Mouse (Mus musculus): Measurements from ENCODE around the gene Pstk. TPM values are rescaled to one million over a fixed set of nuclear protein-coding genes. Genes with fewer than 3 reads are reported as not detected.
"Not testable (repeated sequence)": the region's sequence is repeated elsewhere in the genome, so short reads cannot be mapped to it uniquely, and the experiment has no call there.

The Pstk gene
- 10 to 100 TPM; 52.9 to 61.8 TPM for total RNA-seq (2021)

DNA sequence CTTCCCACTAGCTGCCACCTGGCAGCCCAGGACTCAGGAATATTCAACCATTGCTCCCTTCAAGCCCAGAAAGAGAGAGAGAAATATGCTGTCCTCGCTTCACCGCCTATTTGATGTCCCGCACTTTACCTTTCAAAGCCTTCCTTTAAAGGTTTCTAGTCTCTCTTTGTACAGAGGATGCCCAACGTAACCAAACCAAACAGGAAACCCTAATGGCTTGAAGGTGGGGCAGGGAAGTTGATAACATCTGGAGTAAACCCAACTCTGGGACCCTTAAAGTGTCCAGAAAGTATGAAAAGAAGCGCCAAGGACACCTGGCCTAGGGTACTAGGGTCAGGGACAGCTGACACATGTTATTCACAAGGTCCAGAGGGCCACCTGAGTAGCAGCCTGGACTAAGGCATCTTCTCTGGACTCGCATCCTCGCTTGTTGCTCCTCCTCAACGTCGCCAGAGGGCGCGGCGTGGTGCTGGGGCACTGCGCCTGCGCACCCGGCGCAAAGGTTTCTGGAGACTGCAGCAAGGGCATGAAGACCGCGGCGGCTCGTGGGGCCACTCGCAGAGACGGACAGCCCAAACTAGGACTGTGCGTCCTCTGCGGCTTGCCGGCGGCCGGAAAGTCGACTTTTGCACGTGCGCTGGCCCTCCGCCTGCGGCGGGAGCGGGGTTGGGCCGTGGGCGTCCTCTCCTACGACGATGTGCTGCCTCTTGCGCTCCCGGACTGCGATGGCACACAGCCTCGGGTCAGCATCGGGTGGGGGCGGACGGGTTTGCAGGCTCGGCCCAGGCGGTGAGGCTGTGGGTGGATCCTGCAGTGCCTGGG is at the start of gene Pstk:
Pstk (plus strand) TSS at position 494 of the 822 bp plus-strand sequence.
- intact Hi-C loops (cut with DNase I), result no loop called here
- peak; percentile 91 to 94 for DNase-seq (ENCODE audit: low spot score in 2 of 2)

DNA sequence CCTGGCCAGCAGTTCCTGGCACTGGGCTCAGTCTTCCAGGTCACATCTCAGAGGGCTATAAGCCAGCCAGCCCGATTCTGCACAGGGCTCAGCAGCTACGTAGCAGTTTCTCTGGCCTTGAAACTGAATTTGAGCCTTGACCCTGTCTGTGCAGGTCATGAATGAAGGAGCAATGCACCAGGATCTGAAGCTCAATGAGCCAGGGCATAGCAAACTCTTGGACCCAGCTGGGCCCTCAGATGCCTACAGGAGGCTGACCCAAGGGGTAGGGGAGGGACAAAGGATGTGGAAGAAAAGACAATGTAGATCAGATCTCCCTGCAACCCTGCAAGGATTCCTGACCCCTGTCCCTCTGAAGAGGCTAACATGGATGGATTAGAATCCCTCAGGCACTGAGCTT is 48.7 kb upstream of the Pstk start, which contains the start of gene Cuzd1:
Cuzd1 (minus strand) TSS at position 101 of the 400 bp plus-strand sequence.
- intact Hi-C loops (cut with DNase I), result loop anchor here (10.0 kb wide), 1 partner anchor 207 kb away; no protein-coding TSS in a partner anchor
- no peak for DNase-seq (ENCODE audit: low spot score in 2 of 2)

DNA sequence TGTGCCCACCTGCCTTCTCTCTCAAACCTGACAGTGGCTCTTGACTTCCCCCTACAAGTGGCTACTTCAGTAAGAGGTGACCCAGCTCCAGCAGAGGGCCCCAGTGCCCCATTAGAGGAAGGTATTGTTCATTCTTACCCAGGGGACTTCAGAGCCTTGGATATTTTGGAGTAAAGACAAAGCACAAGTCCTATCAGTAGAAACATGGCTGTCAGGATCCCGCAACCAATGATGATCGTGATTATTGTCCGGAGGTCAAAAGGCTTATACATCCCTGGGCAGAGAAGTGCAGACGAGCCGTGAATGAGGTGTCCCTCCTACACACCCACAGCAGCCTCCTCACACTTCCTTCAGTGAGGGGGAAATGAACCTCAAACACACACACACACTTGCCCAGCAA is 43.9 kb upstream of the Pstk start:
- intact Hi-C loops (cut with DNase I), result loop anchor here (10.0 kb wide), 1 partner anchor 212 kb away; no protein-coding TSS in a partner anchor
- DNase-seq (ENCODE audit: low spot score in 2 of 2), result no peak

DNA sequence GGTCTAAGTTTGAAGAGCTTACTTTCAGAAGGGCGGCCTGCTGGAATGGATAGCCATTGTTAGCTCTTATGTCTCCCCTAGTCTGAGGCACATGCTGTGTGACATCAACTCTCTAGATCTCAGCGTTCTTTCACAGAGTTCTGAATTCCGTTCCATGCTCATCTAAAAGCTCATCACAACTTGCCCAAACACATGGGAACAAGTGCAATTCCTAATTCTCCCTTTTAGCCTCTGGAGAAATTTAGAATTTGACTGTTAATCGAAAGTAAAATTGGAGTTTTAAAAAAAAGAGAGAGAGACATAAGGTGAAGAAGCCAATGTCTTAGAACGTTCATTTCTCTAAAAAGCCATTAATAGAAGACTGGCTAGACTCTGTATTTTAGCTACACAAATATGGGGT is 41.5 kb upstream of the Pstk start, which contains the start of gene Fam24b:
Fam24b (minus strand) TSS at position 101 of the 400 bp plus-strand sequence.
- intact Hi-C loops (cut with DNase I), result loop anchor here (10.0 kb wide), 1 partner anchor 215 kb away; no protein-coding TSS in a partner anchor
- no peak for DNase-seq (ENCODE audit: low spot score in 2 of 2)

DNA sequence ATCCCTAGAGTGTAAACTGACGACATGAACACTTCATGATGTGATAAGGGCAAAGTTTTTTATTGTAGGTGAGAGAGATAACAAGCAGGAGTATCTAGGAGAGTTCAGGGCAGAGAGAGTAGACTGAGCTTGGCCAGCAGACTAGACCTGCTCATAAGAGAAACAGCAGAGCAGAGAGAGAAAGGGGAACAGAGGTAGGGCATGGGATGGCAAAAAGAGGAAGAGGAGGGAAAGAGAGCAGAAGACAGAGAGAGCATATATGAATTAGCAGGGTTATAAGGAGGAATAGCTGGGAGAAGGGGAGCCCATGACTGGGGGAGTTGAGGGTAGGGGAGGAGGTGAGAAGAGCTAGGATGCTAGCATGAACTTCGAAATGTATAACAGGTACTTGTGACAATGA is 39.3 kb upstream of the Pstk start:
- DNase-seq (ENCODE audit: low spot score in 2 of 2), result no peak
- intact Hi-C loops (cut with DNase I), result loop anchor here (10.0 kb wide), 1 partner anchor 147 kb away; no protein-coding TSS in a partner anchor

DNA sequence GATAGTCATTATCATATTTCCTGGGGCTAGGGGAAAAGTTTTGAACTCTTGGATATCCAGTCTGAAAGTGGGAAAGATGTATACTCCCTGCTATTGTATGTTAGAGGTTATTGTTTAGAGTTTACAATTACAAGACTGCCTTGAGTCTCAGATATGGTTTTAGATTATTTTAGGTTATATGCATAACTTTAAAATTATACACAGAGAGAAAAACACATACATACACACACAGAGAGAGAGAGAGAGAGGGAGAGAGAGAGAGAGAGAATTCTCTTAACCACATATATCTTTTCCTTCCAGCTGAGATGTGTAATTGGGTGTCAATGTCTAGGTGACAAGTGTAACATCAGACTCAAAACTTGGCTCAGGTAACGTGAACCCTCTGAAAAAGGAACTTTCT is 37.4 kb upstream of the Pstk start, which contains the start of gene Fam24a:
Fam24a (plus strand) TSS at position 301 of the 400 bp plus-strand sequence.
- no peak for DNase-seq (ENCODE audit: low spot score in 2 of 2)
- intact Hi-C loops (cut with DNase I), result loop anchor here (10.0 kb wide), 1 partner anchor 149 kb away; no protein-coding TSS in a partner anchor

DNA sequence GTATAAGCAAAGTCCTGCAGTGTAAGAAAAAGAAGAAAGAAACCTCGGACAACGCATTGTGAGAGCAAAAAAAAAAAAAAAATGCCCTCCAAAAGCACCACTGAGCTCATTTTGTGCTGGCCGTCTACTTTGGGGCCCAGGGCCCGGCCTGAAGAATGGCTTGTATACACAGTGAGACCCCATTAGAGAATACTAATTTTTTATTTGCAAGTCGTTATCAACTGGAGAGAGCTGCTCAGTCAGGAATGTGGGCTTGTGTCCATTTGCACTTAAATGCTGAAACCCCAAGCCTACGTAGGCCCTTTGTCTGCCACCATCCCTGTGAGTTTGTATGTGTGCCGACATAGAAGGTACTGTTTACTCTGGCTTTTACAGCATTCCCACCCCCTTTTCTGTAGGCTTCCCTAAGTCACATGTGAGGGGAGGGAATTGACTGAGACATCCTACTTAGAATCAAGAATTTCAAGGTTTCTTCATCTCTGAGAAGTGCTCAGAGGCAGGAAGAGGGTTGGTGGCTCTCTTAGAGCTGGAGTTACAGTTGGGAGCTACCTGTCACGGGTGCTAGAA is 33.4 kb upstream of the Pstk start:
- no peak for DNase-seq (ENCODE audit: low spot score in 2 of 2)
- intact Hi-C loops (cut with DNase I), result loop anchor here (10.0 kb wide), 1 partner anchor 153 kb away; no protein-coding TSS in a partner anchor

DNA sequence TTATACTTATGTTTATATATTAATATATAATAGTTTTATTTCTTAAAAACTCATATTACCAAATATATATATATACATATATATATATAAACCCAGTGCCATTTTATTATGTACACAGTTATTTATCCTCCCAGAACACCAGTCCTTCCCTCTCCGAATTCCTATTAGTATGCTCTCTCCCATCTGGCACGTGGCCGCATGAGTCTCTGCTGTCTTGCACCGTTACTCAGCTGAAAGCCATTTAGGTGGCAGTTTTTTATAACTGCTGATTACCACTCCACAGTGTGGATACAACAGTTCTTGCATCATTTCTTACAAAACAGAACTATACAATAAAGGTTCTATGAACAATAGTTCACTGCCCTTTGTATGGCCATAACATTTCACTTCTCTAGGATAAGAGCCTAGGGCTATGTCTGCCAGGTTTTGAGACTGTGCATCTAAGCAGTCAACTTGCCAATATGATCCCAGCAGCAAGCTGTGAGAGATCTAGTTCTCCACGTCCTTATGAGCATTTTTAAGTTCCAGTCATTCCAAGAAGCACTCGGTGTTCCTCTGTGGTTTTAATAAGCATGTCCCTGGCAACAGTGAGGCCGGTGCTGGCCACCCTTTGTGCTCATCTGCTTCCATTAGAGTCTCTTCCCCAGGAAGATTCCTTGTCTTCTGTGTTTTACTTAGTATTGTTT is 24.9 kb upstream of the Pstk start:
- intact Hi-C loops (cut with DNase I), result no loop called here
- no peak for DNase-seq (ENCODE audit: low spot score in 2 of 2)

DNA sequence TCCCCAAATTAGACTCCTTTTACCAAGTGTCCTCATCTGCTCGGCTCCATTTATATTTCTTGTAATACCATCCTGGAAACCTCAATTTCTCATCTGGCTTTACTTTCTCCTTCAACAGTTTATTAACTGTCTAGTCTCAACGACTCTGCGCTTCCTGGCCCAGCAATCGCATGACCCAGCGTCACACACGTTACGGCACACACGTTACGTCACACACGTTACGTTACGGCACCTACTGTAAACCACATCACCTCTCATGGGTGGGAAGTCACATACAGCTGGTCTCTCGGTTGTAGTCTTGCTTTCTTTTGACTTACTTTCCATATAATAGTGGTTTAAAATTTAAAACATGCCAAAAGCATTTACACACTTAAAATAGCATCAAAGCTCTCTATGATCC is 14.8 kb upstream of the Pstk start:
- DNase-seq (ENCODE audit: low spot score in 2 of 2), result no peak
- intact Hi-C loops (cut with DNase I), result no loop called here

DNA sequence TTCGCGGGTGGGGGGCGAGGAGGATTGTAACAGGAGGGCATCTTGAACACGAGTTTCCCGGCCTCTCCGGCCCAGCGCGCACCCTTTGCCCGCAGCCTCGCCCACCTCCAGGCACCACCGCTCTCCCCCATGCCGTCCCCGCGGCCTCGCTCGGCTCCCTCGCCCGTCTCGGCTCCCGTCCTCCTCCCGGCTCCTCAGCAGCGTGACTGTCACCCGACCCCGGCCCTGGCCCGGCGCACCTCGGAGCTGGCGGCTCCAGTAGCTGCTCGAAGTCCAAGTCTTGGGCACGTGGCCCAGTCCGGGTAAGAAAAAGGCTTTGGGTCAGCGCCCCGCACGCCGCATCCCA is 8.7 kb upstream of the Pstk start:
- intact Hi-C loops (cut with DNase I), result loop anchor here (2.0 kb wide), 1 partner anchor 49 kb away; the partner anchor contains the start of genes Acadsb and Ikzf5

DNA sequence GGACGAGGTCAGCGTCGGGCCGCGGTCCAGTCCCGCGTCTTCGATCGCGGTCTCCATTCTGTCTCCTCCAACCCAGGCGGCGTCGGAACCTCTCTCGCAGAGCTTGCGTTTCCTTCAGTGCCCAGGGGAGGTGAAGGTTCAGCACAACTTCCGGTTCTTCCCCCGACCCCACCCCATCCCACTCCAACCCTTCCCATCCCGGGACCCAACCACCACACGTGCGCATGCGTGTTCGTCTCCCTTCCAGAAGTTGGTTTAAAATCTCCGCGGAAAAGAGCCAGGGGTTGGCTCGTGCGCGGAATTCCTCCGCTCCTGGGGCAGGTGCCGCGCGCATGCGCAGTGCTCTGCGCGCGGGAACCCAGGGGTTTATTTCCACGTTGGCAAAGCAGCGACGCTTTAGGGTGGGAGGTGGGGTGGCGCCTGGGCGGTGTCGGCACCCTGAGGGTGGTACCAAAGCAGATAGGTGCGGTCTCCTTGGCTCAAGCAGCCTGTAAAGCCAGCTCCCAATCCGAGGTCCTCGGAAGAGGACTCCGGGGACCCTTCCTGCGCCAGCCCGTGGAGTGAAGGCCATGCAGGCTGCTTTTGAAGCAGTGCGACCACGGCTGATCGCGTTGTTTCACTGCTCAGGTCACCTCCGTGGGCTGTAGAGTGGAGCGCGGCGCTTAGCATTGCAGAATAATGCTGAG is 8.2 kb upstream of the Pstk start, which contains the start of gene 2310057M21Rik:
2310057M21Rik (minus strand) TSS at position 145 of the 686 bp plus-strand sequence.
- DNase-seq (ENCODE audit: low spot score in 2 of 2), result peak; percentile 92
- intact Hi-C loops (cut with DNase I), result loop anchor here (2.0 kb wide), 1 partner anchor 48 kb away; the partner anchor contains the start of genes Acadsb and Ikzf5

More for the DNA sequence above, 8.7 kb upstream of the Pstk start:
- DNase-seq (ENCODE audit: low spot score in 2 of 2), result no peak

DNA sequence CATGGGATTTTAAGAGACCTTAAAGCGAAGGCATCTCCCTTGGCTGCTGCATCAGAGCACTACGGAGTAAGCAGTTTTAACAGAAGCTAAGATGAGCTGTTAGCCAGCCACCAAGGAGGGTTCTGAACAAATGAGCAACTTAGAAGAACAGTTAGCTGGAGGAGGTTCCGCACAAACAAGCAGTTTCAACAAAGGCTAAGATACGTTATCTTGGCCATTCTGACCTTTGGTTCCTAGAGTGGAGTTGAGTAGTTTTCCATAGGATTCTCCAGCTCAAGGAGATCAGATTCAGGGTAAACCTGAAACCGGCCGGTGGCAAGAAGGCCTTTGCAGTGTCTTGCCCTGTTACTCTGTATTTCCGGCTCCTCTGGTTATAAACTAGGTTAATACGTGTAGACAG is 6.8 kb upstream of the Pstk start:
- DNase-seq (ENCODE audit: low spot score in 2 of 2), result no peak
- intact Hi-C loops (cut with DNase I), result no loop called here

DNA sequence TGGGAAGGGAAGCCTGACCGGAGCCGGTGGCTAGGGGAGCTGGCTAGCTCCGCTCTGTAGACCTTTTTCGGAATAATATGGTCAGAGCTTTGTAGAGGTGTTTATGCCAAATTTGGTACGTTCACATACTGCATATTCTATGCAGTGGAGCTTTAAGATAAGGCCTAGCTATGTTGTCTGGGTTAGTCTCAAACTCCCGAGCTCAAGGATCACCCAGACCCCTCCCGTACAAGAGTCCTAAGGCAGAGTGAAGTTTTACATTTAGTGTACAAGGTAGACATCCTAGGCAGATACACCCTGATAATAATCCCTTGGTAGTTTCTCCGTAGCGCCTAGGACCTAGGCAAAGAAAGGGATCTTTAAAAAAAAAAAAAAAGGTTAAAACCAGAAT is 524 bp downstream of the Pstk start:
- DNase-seq (ENCODE audit: low spot score in 2 of 2), result no peak
- intact Hi-C loops (cut with DNase I), result no loop called here

DNA sequence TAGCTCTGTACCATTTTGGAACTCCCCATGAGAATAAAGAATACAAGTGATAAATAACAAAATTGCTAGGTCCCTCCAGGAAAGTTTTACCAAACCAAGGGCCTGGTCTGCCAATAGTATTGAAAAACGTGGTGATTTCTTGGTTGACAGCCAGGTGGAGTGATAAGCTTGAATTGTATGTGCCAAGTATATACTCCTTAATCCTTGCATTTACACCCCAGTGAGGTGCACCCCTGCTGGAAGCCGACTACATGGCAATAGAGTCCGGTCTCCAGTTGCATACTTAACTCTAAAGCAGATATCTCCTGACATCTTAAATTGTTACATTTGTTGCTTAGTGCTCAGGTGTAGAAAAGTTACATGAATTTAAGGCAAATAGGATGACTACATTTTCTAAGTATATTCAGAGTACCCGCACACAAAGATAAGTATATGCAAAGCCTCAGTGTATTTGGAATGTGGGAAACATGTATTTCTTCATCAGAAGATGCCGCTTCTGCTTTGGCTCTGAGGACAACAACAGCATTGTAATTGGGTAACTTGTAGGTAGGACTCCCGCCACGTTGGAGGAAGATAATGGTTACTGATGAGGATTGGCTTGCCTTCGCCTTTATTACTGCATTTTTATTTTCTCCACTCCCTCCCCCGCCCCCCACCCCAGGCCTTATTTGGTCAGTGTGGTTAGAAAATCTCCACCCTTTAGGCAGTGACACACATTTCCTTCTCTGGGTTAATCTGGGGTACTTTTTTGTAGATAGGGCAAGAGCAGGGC is 1.1 kb downstream of the Pstk start:
- DNase-seq (ENCODE audit: low spot score in 2 of 2), result no peak
- intact Hi-C loops (cut with DNase I), result no loop called here

DNA sequence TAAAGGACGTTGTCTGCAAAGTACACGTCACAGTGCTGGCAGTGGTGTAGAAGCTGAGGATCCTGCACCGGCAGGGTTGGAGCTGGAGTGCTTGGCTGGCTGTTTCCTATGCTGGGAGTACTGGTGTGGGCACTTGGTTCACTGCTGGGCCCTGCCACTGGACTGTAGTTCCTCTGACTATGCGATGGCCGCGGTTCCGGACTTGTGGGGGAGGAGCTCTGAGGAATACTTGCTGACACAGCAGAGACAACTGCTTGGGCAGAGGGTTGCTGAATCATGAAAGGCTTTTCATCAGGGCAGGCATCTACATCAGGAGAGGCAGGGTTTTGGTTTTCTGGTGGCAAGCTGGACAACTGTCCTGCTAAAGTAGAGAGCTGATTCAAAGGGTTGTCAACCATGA is 20.8 kb downstream of the Pstk start:
- intact Hi-C loops (cut with DNase I); DNase-seq (ENCODE audit: low spot score in 2 of 2): not testable (repeated sequence)

DNA sequence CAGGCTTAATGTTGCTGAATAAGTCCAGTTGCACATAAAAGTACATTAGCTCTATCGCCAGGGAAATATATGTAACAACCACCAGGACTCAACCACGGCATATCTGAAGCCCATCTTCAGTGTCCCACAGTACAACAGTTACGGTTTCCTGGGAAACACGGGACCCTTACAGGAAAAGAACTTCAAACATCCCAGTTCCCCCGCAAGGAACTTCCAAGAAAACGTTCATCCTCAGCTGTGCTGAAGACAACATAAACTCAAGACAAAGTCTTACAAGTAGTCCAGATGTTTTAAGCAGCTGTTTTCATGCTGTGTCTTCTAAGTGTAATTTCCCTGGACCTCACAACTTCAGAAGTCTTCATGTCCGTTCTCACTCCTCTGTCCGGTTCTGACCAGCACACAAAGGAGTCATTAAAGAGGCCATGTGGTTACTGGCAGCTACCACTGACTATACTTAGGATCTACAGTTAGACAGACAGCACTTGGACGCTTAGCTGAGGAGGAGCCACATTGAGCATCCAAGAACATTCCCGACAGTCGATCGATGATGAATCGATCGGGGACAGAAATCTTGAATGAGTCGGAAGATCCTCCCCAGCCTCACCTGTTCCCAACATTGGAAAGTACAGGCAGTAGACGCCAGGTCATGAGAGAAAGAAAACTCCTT is 38.5 kb downstream of the Pstk start:
- DNase-seq (ENCODE audit: low spot score in 2 of 2), result peak in 1 of 2 experiments; percentile 7
- intact Hi-C loops (cut with DNase I), result no loop called here

DNA sequence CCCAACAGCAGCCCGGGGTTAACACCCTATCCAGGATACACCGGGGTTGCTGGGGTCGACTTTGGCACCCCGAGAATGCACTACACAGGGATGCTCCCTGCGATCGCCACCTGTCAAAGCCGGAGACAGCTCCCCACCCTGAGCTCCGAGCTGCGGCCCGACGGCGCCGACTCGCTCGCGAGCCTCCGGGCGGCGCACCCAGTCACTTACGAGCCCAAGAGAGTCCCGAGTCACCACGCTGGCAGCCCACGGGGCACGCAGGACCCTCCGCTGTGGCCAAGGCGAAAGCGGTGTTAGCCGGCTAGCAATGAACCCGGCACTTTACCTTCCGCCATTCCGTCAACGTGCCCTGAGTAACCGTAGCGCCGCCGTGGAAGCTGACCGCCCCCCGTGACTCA is 39.0 kb downstream of the Pstk start:
- no peak for DNase-seq (ENCODE audit: low spot score in 2 of 2)
- intact Hi-C loops (cut with DNase I), result loop anchor here (2.0 to 10.0 kb wide), 2 partner anchors 47 to 135 kb away; partner anchors contain the start of genes 2310057M21Rik, Hmx2 and Hmx3

Measured in left cerebral cortex, postnatal 36 days (tissue).